Mouse (Mus musculus): ENCODE data around the gene Ttc28. TPM values are rescaled to one million over a fixed set of nuclear protein-coding genes. Genes with fewer than 3 reads are reported as not detected.
"Not testable (repeated sequence)": the region's sequence is repeated elsewhere in the genome, so short reads cannot be mapped to it uniquely, and the experiment has no call there.

The Ttc28 gene
- polyA plus RNA-seq (2012; fragmentation: generic; extraction: Trizol), result 3.4 TPM
- long read RNA-seq, experiment 1, partial matches to known transcripts, result 0 of 6 reads
- long read RNA-seq, experiment 1, other reads (novel, unspliced or antisense), result 6 of 6 reads
- long read RNA-seq, experiment 2, partial matches to known transcripts, result 5 of 13 reads
- long read RNA-seq, experiment 2, other reads (novel, unspliced or antisense), result 5 of 13 reads

DNA sequence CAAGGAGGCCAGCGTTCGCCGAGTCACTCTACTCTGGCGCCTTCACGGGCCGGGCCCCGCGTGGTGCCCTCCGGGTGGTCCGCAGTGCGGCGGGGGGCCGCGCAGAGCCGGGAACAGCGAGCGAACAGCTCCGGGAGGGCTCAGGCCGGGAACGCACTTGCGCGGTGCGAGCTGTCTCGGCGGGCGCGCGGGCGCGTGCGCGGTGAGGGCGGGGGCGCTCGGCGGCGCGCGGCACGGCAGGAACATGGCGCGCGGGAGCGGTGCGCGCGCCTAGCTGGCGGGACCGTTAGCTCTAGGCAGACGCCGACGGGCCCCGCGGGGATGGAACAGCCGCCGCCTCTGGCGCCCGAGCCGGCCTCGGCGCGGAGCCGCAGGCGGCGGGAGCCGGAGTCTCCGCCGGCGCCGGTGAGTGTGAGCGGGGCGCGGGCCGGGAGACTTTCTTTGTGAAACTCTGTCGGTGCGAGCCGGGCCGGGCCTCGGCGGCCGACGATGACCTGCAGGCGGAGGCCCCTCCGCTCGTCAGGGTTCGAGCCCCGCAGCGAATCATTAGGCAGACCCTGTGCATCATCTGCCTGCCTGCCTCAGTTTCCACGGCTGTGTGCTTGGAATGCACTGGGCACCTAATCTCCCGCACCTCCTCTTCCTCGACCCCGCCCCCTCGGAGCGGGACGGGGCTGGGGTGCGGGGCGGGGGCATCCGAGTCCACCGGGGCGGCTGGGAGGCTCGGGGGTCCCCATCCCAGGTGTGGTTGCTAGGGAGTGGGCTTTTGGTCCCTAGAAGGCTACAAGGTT is at the start of gene Ttc28:
Gene Ttc28 (plus strand): TSS at position 220 of the 791 bp plus-strand sequence.
- Histone ChIP-seq H3K79me3 (ENCODE audit: low read depth) (no peaks in the 10 kb centered on the region), H3K36me3 (ENCODE audit: control insufficient read depth, insufficient read depth) (no peaks in the 10 kb centered on the region), H3K4me3 (ENCODE audit: insufficient read depth, poor library complexity, severe bottlenecking) (peak within 1 kb of the TSS; percentile 74), H3ac (ENCODE audit: control insufficient read depth, insufficient read length, low read depth) (peak within 1 kb of the TSS; percentile 53), H3K79me2 (ENCODE audit: control insufficient read depth, insufficient read depth) (no peaks in the 10 kb centered on the region), H3K27me3 (ENCODE audit: control insufficient read depth, insufficient read depth, insufficient read length) (no peaks in the 10 kb centered on the region)
- no peak for TF ChIP-seq CEBPB (IDR thresholded peaks at IDR 0.05; ENCODE audit: low read depth)
- TF ChIP-seq USF1 (IDR thresholded peaks at IDR 0.05; ENCODE audit: low read depth), result no peak
- TF ChIP-seq MYOG (IDR thresholded peaks at IDR 0.05; ENCODE audit: control insufficient read depth, extremely low read depth, insufficient read length), result no peak
- TF ChIP-seq MYOD1 (IDR thresholded peaks at IDR 0.05; ENCODE audit: control insufficient read depth, insufficient read length, low read depth), result no peak
- TF ChIP-seq FOSL1 (IDR thresholded peaks at IDR 0.05; ENCODE audit: insufficient read depth, low read length, poor library complexity, severe bottlenecking), result no peak
- no peak for TF ChIP-seq MAX (IDR thresholded peaks at IDR 0.05)
- no peak for TF ChIP-seq CTCF (IDR thresholded peaks at IDR 0.05; ENCODE audit: control insufficient read depth, insufficient read depth, insufficient read length)

DNA sequence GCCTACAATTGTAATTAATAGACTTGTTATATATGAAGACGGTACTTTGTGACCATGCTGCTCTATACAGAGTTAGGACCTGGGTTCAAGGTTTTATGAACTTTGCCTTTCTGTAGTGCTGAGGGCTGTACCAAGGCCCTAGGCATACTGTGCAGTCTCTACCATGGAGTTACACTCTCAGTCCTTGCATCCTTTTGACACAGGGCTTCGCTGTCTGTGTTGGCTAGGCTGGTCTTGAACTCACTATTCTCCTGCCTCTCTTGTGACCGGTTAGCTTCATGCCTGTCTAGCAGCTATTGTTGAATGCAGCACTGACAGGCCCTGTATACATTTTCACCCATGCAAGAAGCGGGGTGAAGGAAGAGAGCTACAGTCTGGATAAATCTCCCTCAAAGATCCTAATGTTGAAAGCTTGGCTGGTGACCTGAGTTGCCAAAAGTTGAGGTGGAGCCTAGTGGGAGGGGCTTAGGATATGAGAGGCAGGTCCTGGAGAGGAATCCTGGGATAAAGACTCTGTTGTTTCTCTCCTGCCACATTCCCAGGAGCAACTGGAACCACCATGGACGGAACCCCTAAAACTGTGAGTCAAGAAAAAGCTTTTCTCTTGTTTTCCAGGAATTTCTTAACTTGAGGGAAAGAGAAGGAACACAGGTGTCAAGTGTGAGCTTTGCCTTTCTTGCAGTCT is 48.4 kb upstream of the Ttc28 start:
- Histone ChIP-seq H3K79me2 (ENCODE audit: control insufficient read depth, insufficient read depth) (no peaks in the 10 kb centered on the region), H3ac (ENCODE audit: control insufficient read depth, insufficient read length, low read depth) (no peak overlapping the region), H3K4me3 (ENCODE audit: insufficient read depth, poor library complexity, severe bottlenecking) (no peak overlapping the region), H3K27me3 (ENCODE audit: control insufficient read depth, insufficient read depth, insufficient read length) (no peaks in the 10 kb centered on the region), H3K79me3 (ENCODE audit: low read depth) (no peaks in the 10 kb centered on the region), H3K36me3 (ENCODE audit: control insufficient read depth, insufficient read depth) (no peaks in the 10 kb centered on the region)
- TF ChIP-seq USF1 (IDR thresholded peaks at IDR 0.05; ENCODE audit: low read depth) (no peak), MAX (IDR thresholded peaks at IDR 0.05) (no peak), CEBPB (IDR thresholded peaks at IDR 0.05; ENCODE audit: low read depth) (no peak), CTCF (IDR thresholded peaks at IDR 0.05; ENCODE audit: control insufficient read depth, insufficient read depth, insufficient read length) (no peak), MYOG (IDR thresholded peaks at IDR 0.05; ENCODE audit: control insufficient read depth, extremely low read depth, insufficient read length) (no peak), MYOD1 (IDR thresholded peaks at IDR 0.05; ENCODE audit: control insufficient read depth, insufficient read length, low read depth) (no peak), FOSL1 (IDR thresholded peaks at IDR 0.05; ENCODE audit: insufficient read depth, low read length, poor library complexity, severe bottlenecking) (no peak)

DNA sequence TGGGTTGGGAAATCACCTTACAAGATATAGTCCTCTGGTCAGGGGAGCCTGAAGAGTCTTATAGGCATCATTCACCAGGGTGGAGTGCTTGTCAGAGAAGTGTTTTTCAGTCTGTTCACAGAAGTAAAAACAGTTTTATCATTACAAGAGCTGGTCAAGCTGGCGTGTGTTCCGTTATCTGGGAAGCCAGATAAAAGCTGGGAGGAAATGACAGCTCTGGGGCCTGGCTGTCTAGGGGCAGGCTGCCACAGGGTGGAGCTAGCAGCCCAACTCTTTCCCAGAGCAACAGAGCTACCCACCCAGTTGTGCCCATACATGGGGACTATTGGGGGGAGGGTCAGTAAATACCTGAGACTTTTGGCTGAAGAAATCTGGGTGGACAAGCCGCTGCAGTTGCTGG is 43.6 kb upstream of the Ttc28 start:
- TF ChIP-seq MYOG (IDR thresholded peaks at IDR 0.05; ENCODE audit: control insufficient read depth, extremely low read depth, insufficient read length) (no peak), CEBPB (IDR thresholded peaks at IDR 0.05; ENCODE audit: low read depth) (no peak), USF1 (IDR thresholded peaks at IDR 0.05; ENCODE audit: low read depth) (no peak), CTCF (IDR thresholded peaks at IDR 0.05; ENCODE audit: control insufficient read depth, insufficient read depth, insufficient read length) (peak; percentile 53)
- Histone ChIP-seq H3K79me3 (ENCODE audit: low read depth) (no peaks in the 10 kb centered on the region), H3K36me3 (ENCODE audit: control insufficient read depth, insufficient read depth) (no peaks in the 10 kb centered on the region), H3K79me2 (ENCODE audit: control insufficient read depth, insufficient read depth) (peaks cover 4% of the 10 kb centered on the region), H3K4me3 (ENCODE audit: insufficient read depth, poor library complexity, severe bottlenecking) (no peak overlapping the region), H3ac (ENCODE audit: control insufficient read depth, insufficient read length, low read depth) (no peak overlapping the region), H3K27me3 (ENCODE audit: control insufficient read depth, insufficient read depth, insufficient read length) (no peaks in the 10 kb centered on the region)

DNA sequence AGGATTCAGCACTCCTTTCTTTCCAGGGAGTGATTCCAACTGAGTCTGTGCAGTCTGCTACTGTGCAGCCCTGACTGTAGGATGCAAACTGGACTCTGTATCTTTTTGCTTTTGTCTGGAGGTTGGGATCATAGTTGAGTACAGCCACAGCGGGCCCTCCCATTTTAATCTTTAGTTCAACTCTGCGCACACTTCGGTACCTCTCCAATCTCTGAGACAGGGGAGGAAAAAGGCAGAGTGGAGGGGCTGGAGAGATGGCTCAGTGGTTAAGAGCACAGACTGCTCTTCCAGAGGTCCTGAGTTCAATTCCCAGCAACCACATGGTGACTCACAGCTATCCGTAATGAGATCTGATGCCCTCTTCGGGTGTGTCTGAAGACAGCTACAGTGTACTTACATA is 41.6 kb upstream of the Ttc28 start:
- H3K36me3 ChIP-seq (ENCODE audit: control insufficient read depth, insufficient read depth), result peaks cover 10% of the 10 kb centered on the region
- not testable (repeated sequence) for H3K4me3 ChIP-seq (ENCODE audit: insufficient read depth, poor library complexity, severe bottlenecking); H3ac ChIP-seq (ENCODE audit: control insufficient read depth, insufficient read length, low read depth); H3K79me2 ChIP-seq (ENCODE audit: control insufficient read depth, insufficient read depth); H3K79me3 ChIP-seq (ENCODE audit: low read depth); H3K27me3 ChIP-seq (ENCODE audit: control insufficient read depth, insufficient read depth, insufficient read length)

DNA sequence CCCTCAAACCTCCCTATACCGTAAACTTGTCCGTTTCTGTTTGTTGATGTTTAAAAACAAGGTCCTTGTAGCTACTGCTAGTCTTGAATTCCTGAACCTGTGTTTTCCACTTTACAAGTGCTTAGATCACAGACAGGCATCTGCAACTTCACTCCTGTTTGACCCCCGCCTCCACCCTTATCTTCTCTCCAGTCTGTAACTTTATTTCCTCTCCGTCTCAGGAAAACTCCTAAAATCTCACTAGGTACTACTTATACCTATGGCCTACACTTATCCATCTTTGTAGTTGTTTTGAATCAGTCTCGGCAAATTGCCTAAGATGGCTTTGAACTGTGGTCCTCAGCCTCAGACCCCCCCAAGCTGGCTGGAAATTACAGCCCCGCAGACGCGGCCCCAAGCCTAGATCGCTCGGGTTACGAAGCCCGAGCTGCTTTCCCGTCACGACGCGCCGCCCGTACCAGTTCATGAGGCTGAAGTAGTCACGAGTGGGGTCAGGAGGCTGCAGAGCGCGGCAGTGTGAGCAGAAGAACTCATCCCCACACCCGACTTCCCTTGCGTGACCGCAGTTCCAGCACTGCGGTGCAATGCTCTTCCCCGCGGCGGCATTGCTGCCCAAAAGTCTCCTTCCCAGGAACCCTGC is 40.4 kb upstream of the Ttc28 start:
- H3K36me3 ChIP-seq (ENCODE audit: control insufficient read depth, insufficient read depth), result peaks cover 13% of the 10 kb centered on the region
- peaks cover 9% of the 10 kb centered on the region for H3K79me2 ChIP-seq (ENCODE audit: control insufficient read depth, insufficient read depth)
- H3K79me3 ChIP-seq (ENCODE audit: low read depth), result no peaks in the 10 kb centered on the region
- H3K4me3 ChIP-seq (ENCODE audit: insufficient read depth, poor library complexity, severe bottlenecking), result peak overlapping the region; percentile 56
- no peak for TF ChIP-seq USF1 (IDR thresholded peaks at IDR 0.05; ENCODE audit: low read depth)
- no peak for TF ChIP-seq MAX (IDR thresholded peaks at IDR 0.05)
- no peak for TF ChIP-seq MYOD1 (IDR thresholded peaks at IDR 0.05; ENCODE audit: control insufficient read depth, insufficient read length, low read depth)
- no peak for TF ChIP-seq FOSL1 (IDR thresholded peaks at IDR 0.05; ENCODE audit: insufficient read depth, low read length, poor library complexity, severe bottlenecking)
- TF ChIP-seq CTCF (IDR thresholded peaks at IDR 0.05; ENCODE audit: control insufficient read depth, insufficient read depth, insufficient read length), result no peak
- no peak for TF ChIP-seq MYOG (IDR thresholded peaks at IDR 0.05; ENCODE audit: control insufficient read depth, extremely low read depth, insufficient read length)
- no peak for TF ChIP-seq CEBPB (IDR thresholded peaks at IDR 0.05; ENCODE audit: low read depth)
- H3ac ChIP-seq (ENCODE audit: control insufficient read depth, insufficient read length, low read depth), result peak overlapping the region; percentile 56
- H3K27me3 ChIP-seq (ENCODE audit: control insufficient read depth, insufficient read depth, insufficient read length), result no peaks in the 10 kb centered on the region
